Mouse (Mus musculus) layer of hippocampus, adult 11-12 months (tissue): ENCODE measurements at regions not wholly inside any gene's neighbourhood (a gene's known extent, or its start where the extent isn't known, plus 50 kb on each side); places are given as distances from the start of the nearest gene placed in this dataset.
"Not testable (repeated sequence)": the region's sequence is repeated elsewhere in the genome, so short reads cannot be mapped to it uniquely, and the experiment has no call there.

ENCODE experiments used
- DNase-seq: peaks from one replicate; pipeline ENCODE4 v3.0.0; 2022; ENCODE audit warnings: low spot score

GRCm38 (mm10) chr17:83039563-83039962 is 175.5 kb upstream of the Pkdcc start:
- no peak for DNase-seq

GRCm38 (mm10) chr17:83044515-83044914 is 170.6 kb upstream of the Pkdcc start:
- DNase-seq = no peak

GRCm38 (mm10) chr17:83049972-83050535 is 165.0 kb upstream of the Pkdcc start:
- DNase-seq = no peak

GRCm38 (mm10) chr17:83050591-83051197 is 164.4 kb upstream of the Pkdcc start:
- DNase-seq = no peak

GRCm38 (mm10) chr17:83052613-83053140 is 162.4 kb upstream of the Pkdcc start:
- DNase-seq = no peak

- DNase-seq = no peak
Measured at GRCm38 (mm10) chr17:83057832-83058231, 157.3 kb upstream of the Pkdcc start.

- DNase-seq = no peak
Measured at GRCm38 (mm10) chr17:83061843-83062242, 153.2 kb upstream of the Pkdcc start.

- DNase-seq = no peak
Measured at GRCm38 (mm10) chr17:83063848-83064247, 151.2 kb upstream of the Pkdcc start.

GRCm38 (mm10) chr17:83064376-83064775 is 150.7 kb upstream of the Pkdcc start:
- DNase-seq = not testable (repeated sequence)

GRCm38 (mm10) chr17:83069246-83069645 is 145.8 kb upstream of the Pkdcc start:
- DNase-seq = no peak

- no peak for DNase-seq
Measured at GRCm38 (mm10) chr17:83071746-83072145, 143.3 kb upstream of the Pkdcc start.

GRCm38 (mm10) chr17:83072175-83072574 is 142.9 kb upstream of the Pkdcc start:
- DNase-seq = no peak

- no peak for DNase-seq
Measured at GRCm38 (mm10) chr17:83074893-83075292, 140.2 kb upstream of the Pkdcc start.

- DNase-seq = no peak
Measured at GRCm38 (mm10) chr17:83077737-83078600, 137.1 kb upstream of the Pkdcc start.

- DNase-seq = no peak
Measured at GRCm38 (mm10) chr17:83078601-83079360, 136.3 kb upstream of the Pkdcc start.

- DNase-seq = no peak
Measured at GRCm38 (mm10) chr17:83079361-83079685, 135.8 kb upstream of the Pkdcc start.

- no peak for DNase-seq
Measured at GRCm38 (mm10) chr17:83081729-83082128, 133.4 kb upstream of the Pkdcc start.

GRCm38 (mm10) chr17:83083521-83083920 is 131.6 kb upstream of the Pkdcc start:
- DNase-seq = no peak

GRCm38 (mm10) chr17:83085792-83086475 is 129.2 kb upstream of the Pkdcc start:
- no peak for DNase-seq

- no peak for DNase-seq
Measured at GRCm38 (mm10) chr17:83086703-83087102, 128.4 kb upstream of the Pkdcc start.

- no peak for DNase-seq
Measured at GRCm38 (mm10) chr17:83088471-83088870, 126.6 kb upstream of the Pkdcc start.
